Mouse (Mus musculus): ENCODE measurements around the gene Ppp1ca.

DNA sequence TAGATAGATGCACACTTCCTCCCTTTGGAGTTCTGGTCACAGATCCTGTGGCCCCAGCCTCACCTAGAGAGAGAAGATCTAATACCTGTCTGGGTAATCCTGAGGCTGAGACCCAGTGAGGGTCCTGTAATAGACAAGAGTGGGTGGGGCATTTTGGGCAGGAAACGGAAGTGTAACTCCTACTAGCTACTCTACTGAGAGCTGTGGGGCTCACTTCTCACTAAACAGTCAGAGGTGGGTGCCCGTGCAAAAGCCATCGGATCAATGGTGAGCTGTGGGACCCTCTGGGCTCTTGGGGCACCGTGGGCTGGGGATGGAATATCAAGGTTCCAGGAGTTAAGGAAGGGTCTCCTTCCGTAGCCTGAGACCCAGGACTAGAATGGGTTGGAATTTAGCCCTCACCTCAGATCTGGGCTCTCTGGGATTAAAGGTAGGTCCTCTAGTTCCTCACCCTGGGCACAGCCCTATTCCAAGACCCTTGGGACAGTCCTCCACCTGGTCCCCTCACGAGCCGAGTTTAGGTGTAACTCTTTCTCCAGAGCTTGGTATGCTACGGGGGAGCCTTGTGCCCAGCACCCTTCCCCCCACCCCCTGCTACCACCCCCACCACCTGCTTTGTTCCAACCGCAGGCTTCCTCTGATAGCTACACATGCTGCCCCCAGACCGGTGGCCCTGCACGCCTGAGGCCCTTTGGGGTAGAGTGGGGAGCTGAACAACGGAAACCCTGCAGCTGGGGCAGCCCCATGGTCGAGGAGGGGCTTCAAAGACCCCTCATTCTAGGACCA is 37.2 kb upstream of the Ppp1ca start:
- TF ChIP-seq CTCF (IDR thresholded peaks at IDR 0.05; ENCODE audit: borderline replicate concordance, control insufficient read depth, extremely low read depth, insufficient read depth, low read length, poor library complexity) (no peak), POLR2A (IDR thresholded peaks at IDR 0.05; ENCODE audit: control insufficient read depth, extremely low read depth, insufficient read depth, low read length, poor library complexity) (peak; percentile 82)
